Mouse (Mus musculus): ENCODE results near the gene Dst.

Gene Dst

GRCm38 (mm10) chr1:33908191-33908962 is at the start of gene Dst:
Gene Dst, plus strand, starts transcription at chr1:33908225.
- DNase-seq (ENCODE audit: low spot score in 2 of 2) = no peak

- DNase-seq (ENCODE audit: low spot score in 2 of 2) = no peak
These were observed 39.0 kb upstream of the Dst start for GRCm38 (mm10) chr1:33869031-33869430.

DNA sequence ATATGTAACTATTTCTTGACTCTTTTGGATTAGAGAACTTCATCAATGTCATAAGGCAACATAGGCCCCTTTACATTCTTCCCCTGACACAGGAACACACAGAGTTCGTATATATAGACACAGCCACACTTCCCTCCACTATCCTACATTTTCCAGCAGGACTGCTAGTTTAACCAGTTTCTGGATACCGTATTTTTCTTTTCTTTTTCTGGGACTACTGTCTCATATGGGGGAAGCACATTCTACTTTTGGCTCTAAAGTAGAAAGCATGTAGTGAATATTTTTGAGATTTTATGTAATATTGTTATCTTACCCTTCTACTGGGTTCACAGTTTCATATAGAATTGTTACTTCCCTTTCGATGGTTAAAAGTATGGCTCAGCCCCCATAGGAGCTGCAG is 38.6 kb upstream of the Dst start:
- no peak for DNase-seq (ENCODE audit: low spot score in 2 of 2)

DNA sequence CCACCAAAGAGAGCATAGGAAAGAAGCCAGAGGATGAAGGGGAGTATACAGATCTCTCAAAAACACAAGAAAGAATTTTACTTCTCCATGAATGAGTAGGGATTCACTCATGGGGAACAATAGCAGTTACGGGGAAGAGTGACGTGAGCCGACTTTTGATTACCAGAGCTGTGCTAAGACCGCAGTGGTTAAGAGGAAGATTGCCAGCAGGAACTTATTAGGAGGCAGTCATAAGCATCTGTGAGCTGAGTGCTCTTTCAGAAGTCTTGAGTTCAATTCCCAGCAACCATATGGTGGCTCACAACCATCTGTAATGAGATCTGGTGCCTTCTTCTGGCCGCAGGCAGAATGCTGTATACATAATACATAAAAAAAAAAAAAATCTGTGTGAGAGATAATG is 34.5 kb upstream of the Dst start:
- no peak for DNase-seq (ENCODE audit: low spot score in 2 of 2)

DNA sequence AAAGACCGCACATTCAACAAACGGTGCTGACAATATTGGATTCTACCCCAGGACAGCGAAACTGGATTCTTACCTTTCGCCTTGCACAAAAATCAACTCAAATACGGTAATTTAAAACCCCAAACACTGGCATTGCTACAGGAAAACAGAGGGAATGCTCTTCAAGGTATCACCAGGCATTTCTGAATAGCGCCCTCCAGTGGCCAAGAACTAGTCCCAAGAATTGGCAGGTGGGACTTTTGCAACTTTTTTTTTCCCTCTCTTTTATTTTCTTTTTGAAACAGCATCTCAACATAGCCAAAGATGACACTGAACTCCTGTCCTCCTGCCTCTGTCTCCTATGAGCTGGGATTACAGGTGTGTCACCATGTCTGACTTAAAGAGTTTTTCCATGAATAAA is 32.3 kb upstream of the Dst start:
- no peak for DNase-seq (ENCODE audit: low spot score in 2 of 2)

- DNase-seq (ENCODE audit: low spot score in 2 of 2) = no peak
These were observed 31.6 kb upstream of the Dst start for GRCm38 (mm10) chr1:33876416-33876815.

GRCm38 (mm10) chr1:33878170-33878569 is 29.9 kb upstream of the Dst start:
- no peak for DNase-seq (ENCODE audit: low spot score in 2 of 2)

GRCm38 (mm10) chr1:33883102-33883839 is 24.8 kb upstream of the Dst start:
- peak; percentile 34 to 44 for DNase-seq (ENCODE audit: low spot score in 2 of 2)

DNA sequence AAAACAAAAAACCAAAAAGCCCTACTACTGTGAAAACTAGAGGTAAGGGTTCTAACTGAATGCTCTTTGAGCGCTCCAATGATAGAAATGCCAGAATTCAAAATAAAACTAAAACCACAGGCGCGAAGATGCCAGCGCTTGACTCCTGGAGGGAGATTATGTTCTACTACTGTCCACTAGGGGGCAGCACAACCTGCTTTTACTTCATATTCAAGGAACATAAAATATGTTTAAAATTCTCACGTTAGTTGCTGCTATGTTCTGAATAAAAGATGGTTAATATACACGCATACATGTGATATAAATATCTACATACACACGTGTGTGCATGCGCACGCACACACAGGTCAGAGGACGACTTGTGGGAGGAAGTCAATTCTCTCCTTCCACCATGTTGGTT is 15.2 kb upstream of the Dst start:
- no peak for DNase-seq (ENCODE audit: low spot score in 2 of 2)

- DNase-seq (ENCODE audit: low spot score in 2 of 2) = no peak
These were observed 11.9 kb upstream of the Dst start for GRCm38 (mm10) chr1:33896116-33896515.

- no peak for DNase-seq (ENCODE audit: low spot score in 2 of 2)
These were observed 11.4 kb upstream of the Dst start for GRCm38 (mm10) chr1:33896666-33897065.

GRCm38 (mm10) chr1:33897426-33897825 is 10.6 kb upstream of the Dst start:
- no peak for DNase-seq (ENCODE audit: low spot score in 2 of 2)

DNA sequence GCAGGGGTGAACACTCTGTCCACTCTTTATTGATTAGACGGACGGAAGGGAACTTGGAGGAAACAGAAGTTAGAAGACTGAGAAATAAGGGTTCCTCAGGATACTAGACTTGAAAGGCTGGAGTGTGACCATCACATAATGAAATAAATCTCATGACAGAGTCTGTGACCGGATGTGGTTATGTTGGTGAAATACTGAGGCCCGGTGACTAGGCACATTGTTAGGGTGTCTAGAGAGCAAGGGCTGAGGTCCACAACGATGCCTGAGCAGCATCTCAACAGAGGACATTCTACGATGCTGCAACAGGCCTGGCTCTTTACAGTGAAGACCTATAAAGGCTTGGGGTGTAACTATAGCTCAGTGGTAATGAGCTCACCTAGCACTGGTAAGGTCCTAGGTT is 9.7 kb upstream of the Dst start:
- no peak for DNase-seq (ENCODE audit: low spot score in 2 of 2)

- DNase-seq (ENCODE audit: low spot score in 2 of 2) = no peak
These were observed 7.8 kb upstream of the Dst start for GRCm38 (mm10) chr1:33900175-33900574.

GRCm38 (mm10) chr1:33903587-33903986 is 4.4 kb upstream of the Dst start:
- DNase-seq (ENCODE audit: low spot score in 2 of 2) = no peak

DNA sequence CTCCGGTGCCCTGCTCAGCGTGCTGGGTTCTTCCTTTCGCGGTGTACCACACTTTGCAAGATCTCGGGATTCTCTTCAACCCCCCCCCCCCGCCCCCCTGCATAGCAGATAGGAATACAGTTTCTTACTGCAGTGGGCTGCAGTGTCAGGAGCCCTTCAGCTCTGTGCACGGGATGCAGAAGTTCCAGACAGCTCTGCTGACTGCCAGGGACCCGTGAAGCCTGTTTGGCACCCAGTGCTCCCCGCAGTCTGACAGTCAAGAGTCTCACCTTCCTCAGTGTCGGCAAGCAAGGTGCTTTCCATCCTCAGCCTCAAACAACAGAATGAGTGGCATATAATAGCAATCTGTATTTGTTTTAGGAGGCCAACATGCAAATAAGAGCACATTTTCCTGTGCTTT is 1.8 kb upstream of the Dst start:
- DNase-seq (ENCODE audit: low spot score in 2 of 2) = no peak

DNA sequence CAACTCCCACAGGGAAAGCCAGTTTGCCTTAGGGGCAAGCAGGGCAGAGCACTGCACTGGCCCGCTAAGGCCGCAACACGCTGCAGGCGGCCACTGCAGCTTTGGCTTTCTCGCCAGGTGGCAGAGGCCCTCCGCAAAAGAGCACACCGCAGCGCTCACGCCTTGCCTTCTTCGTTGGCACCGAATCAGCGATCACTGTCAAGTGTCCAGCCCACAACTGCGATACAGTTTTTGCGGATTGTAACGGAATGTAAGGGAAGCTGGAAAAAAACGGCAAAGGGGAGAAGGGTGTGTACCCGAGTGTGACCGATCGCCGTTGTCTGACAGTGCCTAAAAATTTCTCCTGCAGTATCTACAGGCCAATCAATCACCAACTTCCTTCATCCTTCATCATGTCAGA is 1.1 kb upstream of the Dst start:
- no peak for DNase-seq (ENCODE audit: low spot score in 2 of 2)

DNA sequence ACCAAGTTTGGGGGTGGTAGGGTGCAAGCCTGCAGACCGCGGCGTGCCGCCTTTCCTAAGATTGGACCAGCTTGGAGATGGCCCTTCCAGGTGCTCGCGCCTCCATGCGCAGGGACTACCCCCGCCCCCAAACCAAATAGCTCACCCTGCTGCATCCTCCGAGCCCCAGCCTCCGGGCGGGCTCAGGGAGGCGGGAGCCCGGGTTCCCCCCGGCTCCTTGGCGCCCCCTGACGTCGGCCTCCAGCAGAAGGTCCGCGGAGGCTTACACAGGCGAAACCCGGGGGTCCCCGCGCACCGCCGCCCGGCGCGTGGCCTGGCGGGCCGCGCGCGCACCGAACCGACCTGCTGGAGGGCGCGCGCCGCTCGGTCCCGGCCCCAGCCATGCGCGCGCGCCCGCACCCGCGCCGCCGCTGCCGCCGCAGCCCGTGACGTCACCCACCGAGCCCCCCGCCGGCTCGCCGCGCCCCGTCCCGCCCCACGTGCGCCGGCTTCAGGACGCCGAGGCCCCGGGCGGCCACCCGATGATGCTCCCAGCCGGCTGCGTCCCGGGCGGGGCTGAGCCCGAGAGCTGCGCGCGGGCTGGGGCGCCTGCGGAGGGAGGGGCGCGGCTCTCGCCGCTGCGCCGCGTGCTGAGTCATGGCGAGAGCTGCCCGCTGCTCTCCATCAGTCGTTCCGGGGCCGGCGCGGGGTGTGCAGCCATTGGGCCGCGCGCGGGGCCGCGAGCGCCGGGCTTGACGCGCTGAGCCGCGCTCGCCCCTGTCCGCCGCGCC is 419 bp upstream of the Dst start, which contains the start of gene Bend6:
Gene Bend6, minus strand, starts transcription at position 396 of the 770 bp plus-strand sequence.
- DNase-seq (ENCODE audit: low spot score in 2 of 2) = peak; percentile 63 to 67

- no peak for DNase-seq (ENCODE audit: low spot score in 2 of 2)
These were observed 3.6 kb downstream of the Dst start for GRCm38 (mm10) chr1:33911589-33911988.

DNA sequence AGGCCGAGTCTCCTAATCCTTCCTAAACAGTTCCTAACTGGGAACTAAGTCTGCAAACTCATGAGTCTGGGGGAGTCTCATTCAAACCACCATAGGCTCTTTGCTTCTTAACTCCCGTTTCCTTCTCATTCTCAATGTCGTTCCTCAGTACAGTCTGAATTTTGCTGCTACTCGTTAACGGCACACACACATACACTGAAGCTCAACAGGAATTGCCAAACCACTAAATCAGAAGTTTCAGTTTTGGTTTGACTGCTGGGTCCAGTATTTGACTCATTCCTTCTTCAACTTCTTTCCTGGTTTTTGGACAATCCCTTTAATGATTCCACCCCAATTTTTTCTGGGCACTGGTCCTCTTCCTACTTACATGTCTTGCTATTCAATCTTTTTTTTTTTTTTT is 8.5 kb downstream of the Dst start:
- no peak for DNase-seq (ENCODE audit: low spot score in 2 of 2)

DNA sequence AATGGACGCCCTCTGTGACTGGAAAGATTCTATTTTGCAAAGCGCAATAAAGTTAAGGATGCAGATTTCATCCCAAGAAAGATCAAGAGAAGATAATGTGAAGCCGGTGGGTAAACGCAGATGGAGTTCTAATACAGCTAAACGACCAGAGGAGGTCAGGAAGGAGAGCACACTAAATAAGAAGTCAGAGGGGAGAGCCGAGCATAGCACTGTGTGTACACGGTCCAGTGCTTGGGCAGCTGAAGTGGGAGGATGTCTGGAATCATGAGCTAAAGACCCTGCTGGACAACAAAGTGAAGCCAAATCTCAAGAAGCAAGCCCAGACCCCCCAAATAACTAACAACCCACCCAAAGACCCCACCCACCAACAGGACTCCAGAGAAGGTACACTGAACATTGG is 14.9 kb downstream of the Dst start:
- DNase-seq (ENCODE audit: low spot score in 2 of 2) = no peak

GRCm38 (mm10) chr1:33925283-33925682 is 17.3 kb downstream of the Dst start:
- no peak for DNase-seq (ENCODE audit: low spot score in 2 of 2)

Data from right cerebral cortex, postnatal 36 days (tissue).